Mouse (Mus musculus): ENCODE measurements around the gene Fmnl2.

Gene Fmnl2

GRCm38 (mm10) chr2:52957771-52958534 lies 100.3 kb downstream of the Fmnl2 start:
- no peak for DNase-seq

DNA sequence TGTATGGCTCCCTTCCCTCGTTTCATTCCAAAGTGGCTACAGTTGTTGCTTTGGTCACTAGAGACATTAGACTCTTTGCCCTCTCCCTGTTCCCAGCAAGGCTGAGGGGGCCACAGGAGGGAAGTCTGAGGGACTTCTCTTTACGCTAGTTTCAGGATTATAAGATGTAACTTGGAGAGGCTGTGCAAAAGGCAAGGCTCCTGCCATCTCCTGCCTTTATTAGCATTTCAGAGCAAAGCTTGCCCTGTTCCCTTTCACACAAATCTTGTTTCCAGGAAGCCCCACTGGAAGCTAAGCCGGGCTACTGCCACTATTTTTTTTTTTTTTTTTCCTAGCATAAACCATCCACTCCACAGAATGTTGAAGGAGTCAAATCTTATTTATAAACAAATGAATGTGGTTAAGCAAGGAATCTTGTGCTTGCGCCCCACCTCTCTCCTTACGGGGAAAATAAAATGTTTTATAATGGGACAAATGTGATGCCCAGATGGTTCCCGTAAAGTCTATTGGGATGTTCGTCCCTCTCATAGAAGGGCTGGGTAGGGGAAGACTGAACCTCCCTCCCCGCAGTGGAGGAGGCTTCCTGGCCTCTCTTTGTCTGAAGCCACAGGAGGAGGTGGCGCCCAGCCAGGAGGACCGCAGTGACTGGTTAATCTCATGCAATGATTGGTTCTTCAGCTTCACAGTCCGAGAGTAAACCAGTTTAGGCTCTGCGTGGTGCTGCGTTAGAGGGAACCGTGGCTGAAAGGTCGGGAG lies 101.1 kb downstream of the Fmnl2 start:
- DNase-seq: peak; percentile 36 to 58

DNA sequence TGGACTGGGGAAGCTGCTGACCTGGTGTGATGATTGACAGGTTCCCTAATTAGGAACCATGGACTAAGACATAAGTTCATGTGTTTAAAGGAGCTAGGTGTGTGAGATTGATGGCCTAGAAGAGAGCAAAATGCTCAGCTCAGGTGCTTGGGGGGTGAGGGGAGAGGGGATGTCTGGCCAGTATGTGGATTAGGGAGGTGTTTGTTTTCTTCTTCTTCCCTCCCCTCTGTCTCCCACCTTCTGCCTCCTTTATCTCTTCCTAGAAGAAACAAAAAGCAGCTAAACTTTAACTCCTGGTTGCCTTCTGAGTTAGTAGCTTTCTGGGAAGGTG lies 101.6 kb downstream of the Fmnl2 start:
- no peak for DNase-seq

DNA sequence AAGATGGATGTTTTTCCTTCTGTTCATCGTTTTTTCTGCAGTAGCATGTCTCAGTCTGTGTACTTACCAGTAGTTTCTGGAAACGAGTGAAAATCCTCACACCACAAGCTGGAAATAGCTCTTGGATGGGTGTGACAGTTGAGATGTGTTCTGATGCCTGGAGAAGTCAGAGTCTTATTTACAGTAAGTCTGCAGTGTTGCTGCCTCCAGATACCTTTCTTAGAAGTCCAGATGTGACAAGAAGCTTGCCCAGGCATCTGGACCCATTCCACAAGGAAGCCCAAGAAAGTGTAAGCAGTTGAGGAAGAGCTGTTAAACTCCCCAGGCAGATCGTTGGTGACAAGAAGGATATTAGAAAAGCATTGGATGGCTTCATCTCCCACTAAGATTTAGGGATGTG lies 102.3 kb downstream of the Fmnl2 start:
- DNase-seq: no peak

DNA sequence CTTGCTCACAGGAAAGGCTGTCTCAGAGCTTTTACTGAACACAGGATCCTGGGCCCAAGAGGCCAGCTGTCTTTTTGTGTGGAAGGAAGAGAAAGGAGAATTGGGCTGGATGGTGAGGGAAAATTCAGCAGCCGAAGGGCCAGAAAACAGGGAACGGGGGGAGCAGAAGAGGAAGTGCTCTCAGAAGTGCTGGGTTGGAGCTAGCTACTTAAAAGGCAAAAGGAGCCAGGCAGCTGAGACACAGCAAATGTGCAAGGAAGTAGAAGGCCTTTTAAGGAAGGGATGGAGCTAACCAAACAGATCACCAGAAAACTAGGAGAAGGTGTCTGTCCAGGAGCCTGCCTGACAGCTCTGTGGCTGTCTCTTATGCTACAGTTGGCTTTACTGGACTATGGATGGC lies 103.0 kb downstream of the Fmnl2 start:
- no peak for DNase-seq

GRCm38 (mm10) chr2:52963439-52963838 lies 105.8 kb downstream of the Fmnl2 start:
- no peak for DNase-seq

GRCm38 (mm10) chr2:52964386-52964928 lies 106.8 kb downstream of the Fmnl2 start:
- DNase-seq: no peak

GRCm38 (mm10) chr2:52966227-52966626 lies 108.6 kb downstream of the Fmnl2 start:
- no peak for DNase-seq

GRCm38 (mm10) chr2:52966820-52967460 lies 109.3 kb downstream of the Fmnl2 start:
- no peak for DNase-seq

- no peak for DNase-seq
Observed at GRCm38 (mm10) chr2:52967461-52967823, 109.8 kb downstream of the Fmnl2 start.

DNA sequence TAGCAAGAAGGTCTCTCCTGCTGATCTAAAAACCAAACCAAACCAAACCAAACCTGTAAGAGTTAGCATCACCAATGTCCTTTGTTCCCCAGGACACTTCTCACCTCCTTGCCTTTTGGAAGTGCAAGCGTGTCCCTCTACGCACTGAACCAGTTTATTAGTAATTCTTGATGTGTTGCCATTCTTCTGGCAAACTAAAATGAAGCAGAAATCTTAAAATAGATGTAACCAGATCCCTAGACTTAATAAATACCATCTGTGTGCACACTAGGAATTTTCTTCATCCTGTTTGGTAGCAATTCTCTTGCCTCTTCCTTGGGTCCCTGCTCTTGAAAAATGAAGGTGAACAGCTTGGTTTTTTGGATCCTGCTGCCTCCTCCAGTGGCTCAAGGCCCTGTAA lies 111.2 kb downstream of the Fmnl2 start:
- no peak for DNase-seq

- DNase-seq: no peak
Observed at GRCm38 (mm10) chr2:52974056-52974455, 116.4 kb downstream of the Fmnl2 start.

GRCm38 (mm10) chr2:52974776-52975175 lies 117.1 kb downstream of the Fmnl2 start:
- DNase-seq: no peak

- DNase-seq: no peak
Observed at GRCm38 (mm10) chr2:52977921-52978675, 120.4 kb downstream of the Fmnl2 start.

- no peak for DNase-seq
Observed at GRCm38 (mm10) chr2:52978796-52979195, 121.1 kb downstream of the Fmnl2 start.

DNA sequence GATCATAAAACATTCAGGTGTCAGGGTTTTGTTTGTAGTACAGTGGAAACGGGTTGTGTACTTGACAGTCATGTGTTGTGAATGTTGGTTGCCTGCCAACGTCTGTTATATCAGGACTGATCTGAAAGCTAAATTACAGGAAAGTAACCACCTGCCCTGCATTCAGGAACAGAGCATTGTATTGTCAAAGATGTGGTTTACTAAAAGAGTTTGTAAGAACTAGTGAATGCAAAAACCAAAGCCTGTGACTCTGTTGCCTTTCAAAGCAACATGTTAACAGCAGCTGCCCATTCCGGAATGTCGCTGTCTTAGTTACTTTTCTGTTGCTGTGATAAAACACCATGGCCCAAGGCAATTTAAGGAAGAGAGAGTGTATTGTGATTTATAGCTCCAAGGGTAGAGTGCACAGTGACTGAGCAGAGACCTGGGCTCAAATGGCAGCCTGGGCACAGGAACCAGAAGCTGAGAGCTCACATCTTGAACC lies 121.7 kb downstream of the Fmnl2 start:
- peak in 1 of 2 experiments; percentile 54 for DNase-seq

- DNase-seq: no peak
Observed at GRCm38 (mm10) chr2:52981126-52981525, 123.5 kb downstream of the Fmnl2 start.

GRCm38 (mm10) chr2:52981595-52981994 lies 123.9 kb downstream of the Fmnl2 start:
- DNase-seq: no peak

- no peak for DNase-seq
Observed at GRCm38 (mm10) chr2:52982502-52982901, 124.8 kb downstream of the Fmnl2 start.

DNA sequence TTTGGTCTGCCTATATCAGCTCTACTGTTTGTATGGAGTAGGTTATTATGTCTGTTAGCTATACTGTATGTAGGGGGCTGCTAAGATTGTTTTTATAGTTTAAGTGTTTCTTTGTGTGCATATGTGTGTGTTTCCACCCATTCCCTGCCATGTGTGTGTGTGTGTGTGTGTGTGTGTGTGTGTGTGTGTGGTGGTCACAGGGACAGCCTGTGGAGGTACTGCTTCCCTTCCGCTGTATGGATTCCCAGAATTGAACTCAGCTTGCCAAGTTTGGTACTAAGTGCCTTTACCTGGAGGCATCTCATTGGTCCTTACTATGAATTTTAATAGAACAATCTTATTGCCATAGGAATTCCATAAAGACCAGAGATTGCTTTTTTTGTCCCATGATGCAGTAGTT lies 126.9 kb downstream of the Fmnl2 start:
- no peak for DNase-seq

DNA sequence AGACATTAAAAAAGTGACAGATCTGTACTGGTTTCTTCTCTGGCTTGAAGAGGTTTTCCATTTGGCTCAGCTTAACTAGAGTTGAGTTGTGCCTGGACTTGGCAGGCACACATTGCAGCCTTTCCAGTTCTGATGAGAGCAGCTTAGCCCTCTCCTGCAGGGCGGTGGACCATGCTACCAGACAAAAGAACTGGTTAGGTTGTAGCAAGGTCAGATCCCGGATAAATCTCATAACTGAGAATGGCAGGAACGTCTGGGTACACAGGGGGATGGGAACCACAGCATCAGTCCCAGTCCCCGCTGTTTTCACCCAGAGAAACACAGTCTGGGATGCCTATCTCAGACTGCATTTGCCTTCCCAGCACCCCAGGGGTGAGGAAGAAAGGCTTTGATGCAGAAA lies 127.5 kb downstream of the Fmnl2 start:
- no peak for DNase-seq

GRCm38 (mm10) chr2:52986354-52986753 lies 128.7 kb downstream of the Fmnl2 start:
- no peak for DNase-seq

DNA sequence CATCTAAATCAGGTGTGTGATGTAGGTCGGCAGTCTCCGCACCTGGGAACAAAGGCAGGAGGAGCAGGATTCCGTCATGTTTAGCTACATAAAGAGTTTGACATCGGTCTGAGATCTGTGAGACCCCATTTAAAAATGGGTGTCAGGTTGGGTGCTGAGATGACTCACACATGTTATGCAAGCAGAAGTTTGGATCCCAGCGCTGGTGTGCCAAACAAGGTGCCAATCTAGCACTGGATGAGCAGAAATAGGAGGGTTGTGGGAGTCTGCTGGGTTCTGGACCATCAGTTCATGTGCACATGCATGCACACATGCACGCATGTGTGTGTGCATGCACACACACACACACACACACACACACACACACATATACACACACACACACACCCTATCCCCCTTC lies 129.4 kb downstream of the Fmnl2 start:
- DNase-seq: no peak

Measured in kidney, adult 8-10 months (tissue).